Mouse (Mus musculus) stomach, embryonic 15.5 days (tissue): ENCODE results near the gene Atf7ip. TPM values are rescaled to one million over a fixed set of nuclear protein-coding genes. Genes with fewer than 3 reads are reported as not detected.
A peak's percentile ranks its signal among the peaks of the same experiment; 100 is the strongest.

Source experiments
- ATAC-seq: fragments of 200-750 bp; cut with Nextera tagmentation; 2 replicates; pipeline ENCODE4 v1.8.0; 2017; ENCODE audit warnings: low read depth, moderate number of reproducible peaks, moderate TSS enrichment; ENCODE audit not compliant: insufficient read depth, low FRiP score
- H3K27ac ChIP-seq: fragments of 300-500 bp; sonication (generic); 2 replicates; pipeline ENCODE4 v1.5.1; 2015; ENCODE audit warnings: mild to moderate bottlenecking, inconsistent platforms
- H3K27me3 ChIP-seq: fragments of 300-500 bp; sonication (generic); replicated peaks from 2 replicates; pipeline ENCODE4 v1.6.1; 2015; ENCODE audit warnings: inconsistent platforms
- H3K36me3 ChIP-seq: fragments of 300-500 bp; sonication (generic); 2 replicates; pipeline ENCODE4 v1.6.1; 2015; ENCODE audit warnings: inconsistent platforms
- H3K4me1 ChIP-seq: fragments of 300-500 bp; sonication (generic); 2 replicates; pipeline ENCODE4 v1.6.1; 2015; ENCODE audit warnings: inconsistent platforms
- H3K4me2 ChIP-seq: fragments of 300-500 bp; sonication (generic); 2 replicates; pipeline ENCODE4 v1.6.1; 2015; ENCODE audit warnings: mild to moderate bottlenecking, inconsistent platforms
- H3K4me3 ChIP-seq: fragments of 300-500 bp; sonication (generic); replicated peaks from 2 replicates; pipeline ENCODE4 v1.5.1; 2015; ENCODE audit warnings: inconsistent platforms
- H3K9ac ChIP-seq: fragments of 300-500 bp; sonication (generic); 2 replicates; pipeline ENCODE4 v1.6.1; 2015; ENCODE audit warnings: inconsistent platforms
- H3K9me3 ChIP-seq: fragments of 300-500 bp; sonication (generic); 2 replicates; pipeline ENCODE4 v1.6.1; 2016; ENCODE audit warnings: inconsistent platforms
- WGBS: fragments of 180-500 bp; shearing (Covaris S2); methylation state at CpG from one replicate; pipeline ENCODE4 v1.1.7; 2015; 5-methylcytosine and 5-hydroxymethylcytosine counted together
- polyA plus RNA-seq: library from polyadenylated mRNA; unstranded; fragments of >200 nt; fragmentation: Nextera tagmentation; extraction: Ambion mirVana; gene quantifications from 2 replicates; pipeline ENCODE4 v1.2.1, GENCODE M21; 2015

Atf7ip gene
- polyA plus RNA-seq, 1 experiment from 2014 or later, result 38.1 TPM

- Histone ChIP-seq H3K9me3 (no peaks in the 10 kb centered on the region), H3K4me1 (no peaks in the 10 kb centered on the region), H3K9ac (no peak overlapping the region), H3K27ac (no peak overlapping the region), H3K4me3 (no peak overlapping the region), H3K36me3 (no peaks in the 10 kb centered on the region), H3K27me3 (no peaks in the 10 kb centered on the region), H3K4me2 (no peak overlapping the region)
- 78% methylated on average over 7 of the region's 7 CpGs for WGBS
- no peak for ATAC-seq
Observed at GRCm38 (mm10) chr6:136510945-136511344, 5.0 kb downstream of the Atf7ip start.

DNA sequence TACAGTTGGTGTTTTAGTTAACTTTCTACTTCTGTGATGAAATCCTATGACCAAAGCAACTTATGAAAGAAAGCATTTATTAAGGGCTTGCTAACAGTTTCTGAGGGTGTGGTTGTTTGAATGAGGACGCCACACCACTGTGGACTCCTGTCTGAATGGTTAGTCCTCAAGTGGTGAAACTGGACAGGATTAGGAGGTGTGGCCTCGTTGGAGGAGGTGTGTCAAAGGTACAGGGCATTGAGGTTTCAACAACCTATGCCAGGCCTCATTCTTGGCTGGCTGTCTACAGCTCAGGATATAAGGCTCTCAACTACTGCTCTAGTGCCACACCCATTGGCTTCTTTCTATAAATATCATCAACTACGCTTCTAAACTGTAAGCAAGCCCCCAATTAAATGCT, 6.4 kb downstream of the Atf7ip start:
- Histone ChIP-seq H3K9ac (no peak overlapping the region), H3K4me2 (no peak overlapping the region), H3K9me3 (no peaks in the 10 kb centered on the region), H3K4me1 (no peaks in the 10 kb centered on the region), H3K27ac (no peak overlapping the region), H3K36me3 (no peaks in the 10 kb centered on the region), H3K4me3 (no peak overlapping the region), H3K27me3 (no peaks in the 10 kb centered on the region)
- no peak for ATAC-seq
- WGBS, result 71% methylated on average over 3 of the region's 3 CpGs

GRCm38 (mm10) chr6:136516626-136517025, 10.7 kb downstream of the Atf7ip start:
- H3K4me1 ChIP-seq, result peaks cover under 1% of the 10 kb centered on the region; the same call in 1 of the 2 replicates
- H3K9ac ChIP-seq, result no peak overlapping the region
- WGBS, result 89% methylated on average over 6 of the region's 6 CpGs
- H3K36me3 ChIP-seq, result no peaks in the 10 kb centered on the region
- H3K27ac ChIP-seq, result no peak overlapping the region
- no peaks in the 10 kb centered on the region for H3K9me3 ChIP-seq
- ATAC-seq, result no peak
- H3K4me3 ChIP-seq, result no peak overlapping the region
- no peak overlapping the region for H3K4me2 ChIP-seq
- H3K27me3 ChIP-seq, result no peaks in the 10 kb centered on the region

DNA sequence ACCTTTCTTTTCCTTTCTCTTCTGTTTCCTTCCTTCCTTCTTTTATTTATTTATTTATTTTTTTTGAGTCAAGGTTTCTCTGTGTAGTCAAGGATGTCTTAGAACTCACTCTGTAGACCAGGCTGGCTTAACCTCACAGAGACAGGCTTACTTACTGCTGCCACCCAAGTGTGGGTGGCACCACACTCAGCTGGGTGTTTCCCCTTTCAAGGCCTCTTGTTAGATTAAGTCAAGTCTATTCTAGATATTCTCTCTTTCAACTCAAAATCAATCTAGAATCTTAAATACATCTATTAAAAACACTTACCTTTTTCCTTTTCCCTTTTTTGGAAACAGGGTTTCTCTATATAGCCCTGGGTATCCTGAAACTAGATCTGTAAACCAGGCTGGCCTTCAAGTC, 11.3 kb downstream of the Atf7ip start:
- no peak for ATAC-seq
- Histone ChIP-seq H3K9ac (no peak overlapping the region), H3K36me3 (peaks cover 2% of the 10 kb centered on the region; the same call in 1 of the 2 replicates), H3K27me3 (no peaks in the 10 kb centered on the region), H3K9me3 (no peaks in the 10 kb centered on the region), H3K27ac (no peak overlapping the region), H3K4me1 (peaks cover 3% of the 10 kb centered on the region; the same call in 1 of the 2 replicates), H3K4me3 (no peak overlapping the region), H3K4me2 (no peak overlapping the region)

GRCm38 (mm10) chr6:136518537-136519246, 12.7 kb downstream of the Atf7ip start:
- no peak overlapping the region for H3K9ac ChIP-seq
- no peaks in the 10 kb centered on the region for H3K9me3 ChIP-seq
- H3K36me3 ChIP-seq, result peaks cover 12% of the 10 kb centered on the region; the same call in 1 of the 2 replicates
- H3K27me3 ChIP-seq, result no peaks in the 10 kb centered on the region
- peak; percentile 98 for ATAC-seq
- H3K4me2 ChIP-seq, result peak overlapping the region; percentile 39
- peaks cover 3% of the 10 kb centered on the region; the same call in 1 of the 2 replicates for H3K4me1 ChIP-seq
- H3K27ac ChIP-seq, result peak overlapping the region; percentile 98
- under 1% methylated on average over 59 of the region's 59 CpGs for WGBS
- peak overlapping the region; percentile 59 for H3K4me3 ChIP-seq

GRCm38 (mm10) chr6:136519254-136519653, 13.3 kb downstream of the Atf7ip start:
- WGBS, result 2% methylated on average over 17 of the region's 17 CpGs
- H3K9me3 ChIP-seq, result no peaks in the 10 kb centered on the region

DNA sequence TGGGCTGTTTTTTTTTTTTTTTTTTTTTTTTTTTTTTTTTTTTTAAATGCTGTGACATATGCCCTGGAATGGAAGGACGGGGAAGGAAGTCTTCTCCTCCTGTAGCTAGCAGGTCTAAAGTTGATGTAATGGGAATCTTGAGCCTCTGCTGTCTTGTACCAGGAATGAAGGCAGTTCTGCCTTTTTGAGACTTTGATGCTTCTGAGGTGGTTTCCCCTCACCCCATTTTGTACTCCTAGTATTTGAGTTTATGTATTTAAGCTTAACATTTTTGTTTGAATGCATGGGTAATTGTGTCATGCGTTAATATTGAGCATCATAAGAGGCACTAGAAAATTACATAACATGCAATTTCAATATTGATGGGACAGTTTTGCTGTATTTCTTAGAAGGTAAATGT, 14.4 kb downstream of the Atf7ip start:
- no peak overlapping the region for H3K27ac ChIP-seq
- H3K4me3 ChIP-seq, result no peak overlapping the region
- ATAC-seq, result no peak
- no peaks in the 10 kb centered on the region for H3K9me3 ChIP-seq
- H3K9ac ChIP-seq, result no peak overlapping the region
- peaks cover 3% of the 10 kb centered on the region; the same call in 1 of the 2 replicates for H3K4me1 ChIP-seq
- H3K4me2 ChIP-seq, result peak overlapping the region; percentile 34
- H3K36me3 ChIP-seq, result peaks cover 15% of the 10 kb centered on the region; the same call in 1 of the 2 replicates
- no peaks in the 10 kb centered on the region for H3K27me3 ChIP-seq
- WGBS, result 76% methylated on average over 2 of the region's 2 CpGs

More at GRCm38 (mm10) chr6:136519254-136519653, 13.3 kb downstream of the Atf7ip start:
- Histone ChIP-seq H3K4me2 (peak overlapping the region; percentile 39; the same call in 1 of the 2 replicates), H3K27me3 (no peaks in the 10 kb centered on the region), H3K4me3 (peak overlapping the region; percentile 59), H3K27ac (peak overlapping the region; percentile 98), H3K36me3 (peaks cover 12% of the 10 kb centered on the region; the same call in 1 of the 2 replicates), H3K4me1 (peaks cover 3% of the 10 kb centered on the region; the same call in 1 of the 2 replicates), H3K9ac (no peak overlapping the region)
- no peak for ATAC-seq

DNA sequence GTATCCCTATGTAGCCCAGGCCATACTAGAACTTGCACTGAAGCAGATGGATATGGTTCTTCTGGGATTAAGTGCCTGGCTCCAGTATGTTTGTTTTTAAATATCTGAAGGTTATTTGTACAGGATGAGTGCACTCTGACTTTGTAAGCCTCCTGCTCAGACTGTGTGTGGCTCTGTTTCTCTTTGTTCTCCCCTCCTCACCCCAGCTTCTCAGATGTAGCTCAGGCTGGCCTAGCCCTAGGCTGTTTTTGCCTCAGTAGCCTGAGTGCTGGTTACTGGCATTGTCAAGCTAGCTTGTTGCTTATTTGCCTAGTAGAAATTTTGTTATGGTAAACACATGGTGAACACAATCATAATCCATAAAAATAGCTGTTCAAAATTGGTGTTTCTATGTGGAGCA, 15.7 kb downstream of the Atf7ip start:
- H3K27me3 ChIP-seq, result no peaks in the 10 kb centered on the region
- no peak overlapping the region for H3K4me2 ChIP-seq
- H3K9me3 ChIP-seq, result no peaks in the 10 kb centered on the region
- H3K9ac ChIP-seq, result no peak overlapping the region
- peaks cover 21% of the 10 kb centered on the region; the same call in 1 of the 2 replicates for H3K36me3 ChIP-seq
- H3K4me3 ChIP-seq, result no peak overlapping the region
- H3K27ac ChIP-seq, result no peak overlapping the region
- peaks cover 3% of the 10 kb centered on the region; the same call in 1 of the 2 replicates for H3K4me1 ChIP-seq
- no peak for ATAC-seq

DNA sequence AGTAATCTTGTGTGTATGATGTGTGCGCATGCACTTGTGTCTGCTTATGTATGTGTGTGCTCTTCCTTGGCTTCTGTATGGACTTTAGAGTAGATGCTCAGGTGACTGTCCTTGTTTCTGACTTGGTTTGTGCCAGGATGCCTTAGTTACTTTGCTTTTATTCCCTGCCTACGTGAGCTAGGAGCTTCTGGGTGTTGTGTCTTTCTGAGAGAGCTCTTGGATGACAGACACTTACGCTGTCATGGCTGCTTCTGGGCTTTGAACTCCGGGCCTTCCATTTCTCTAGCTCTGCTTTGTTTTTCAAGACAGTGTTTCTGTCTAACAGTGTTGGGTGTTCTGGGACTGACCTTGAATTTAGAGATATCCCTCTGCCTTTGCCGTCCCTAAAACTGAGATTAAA, 16.7 kb downstream of the Atf7ip start:
- H3K9me3 ChIP-seq, result no peaks in the 10 kb centered on the region
- 91% methylated on average over 5 of the region's 5 CpGs for WGBS

DNA sequence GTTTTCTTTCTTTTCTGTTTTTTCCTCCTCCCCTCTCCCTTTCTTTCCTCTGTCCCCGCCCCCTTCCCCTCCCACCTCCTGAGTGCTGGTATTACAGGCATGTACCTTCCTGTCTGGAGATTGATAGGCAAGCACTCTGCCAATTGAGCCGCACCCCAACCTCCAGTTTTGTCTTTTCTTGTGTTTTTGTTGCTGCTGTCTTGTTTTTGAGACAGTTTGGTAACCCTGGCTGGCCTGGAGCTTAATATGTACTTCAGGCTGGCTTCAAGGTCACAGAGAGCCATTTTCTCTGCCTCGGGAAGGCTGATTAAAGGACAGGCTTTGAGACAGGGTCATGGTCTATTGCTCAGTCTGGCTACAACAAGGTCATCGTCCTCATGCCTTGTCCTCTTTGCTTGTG, 18.8 kb downstream of the Atf7ip start:
- Histone ChIP-seq H3K27ac (no peak overlapping the region), H3K4me1 (peaks cover 3% of the 10 kb centered on the region; the same call in 1 of the 2 replicates), H3K4me2 (no peak overlapping the region), H3K4me3 (no peak overlapping the region), H3K9ac (no peak overlapping the region), H3K9me3 (no peaks in the 10 kb centered on the region), H3K27me3 (no peaks in the 10 kb centered on the region), H3K36me3 (peaks cover 21% of the 10 kb centered on the region; the same call in 1 of the 2 replicates)
- 79% methylated on average over 4 of the region's 4 CpGs for WGBS
- ATAC-seq, result no peak

More for the DNA sequence above, 16.7 kb downstream of the Atf7ip start:
- Histone ChIP-seq H3K27me3 (no peaks in the 10 kb centered on the region), H3K4me3 (no peak overlapping the region), H3K4me2 (no peak overlapping the region), H3K36me3 (peaks cover 21% of the 10 kb centered on the region; the same call in 1 of the 2 replicates), H3K9ac (no peak overlapping the region), H3K4me1 (peaks cover 3% of the 10 kb centered on the region; the same call in 1 of the 2 replicates), H3K27ac (no peak overlapping the region)
- no peak for ATAC-seq

- H3K27ac ChIP-seq, result no peak overlapping the region
- 91% methylated on average over 4 of the region's 4 CpGs for WGBS
- H3K36me3 ChIP-seq, result peaks cover 21% of the 10 kb centered on the region; the same call in 1 of the 2 replicates
- H3K9ac ChIP-seq, result no peak overlapping the region
- H3K4me3 ChIP-seq, result no peak overlapping the region
- ATAC-seq, result peak; percentile 47; the same call in 1 of the 2 replicates
- H3K4me2 ChIP-seq, result no peak overlapping the region
- no peaks in the 10 kb centered on the region for H3K9me3 ChIP-seq
- peaks cover 3% of the 10 kb centered on the region; the same call in 1 of the 2 replicates for H3K4me1 ChIP-seq
- H3K27me3 ChIP-seq, result no peaks in the 10 kb centered on the region
Observed at GRCm38 (mm10) chr6:136525567-136525966, 19.6 kb downstream of the Atf7ip start.

DNA sequence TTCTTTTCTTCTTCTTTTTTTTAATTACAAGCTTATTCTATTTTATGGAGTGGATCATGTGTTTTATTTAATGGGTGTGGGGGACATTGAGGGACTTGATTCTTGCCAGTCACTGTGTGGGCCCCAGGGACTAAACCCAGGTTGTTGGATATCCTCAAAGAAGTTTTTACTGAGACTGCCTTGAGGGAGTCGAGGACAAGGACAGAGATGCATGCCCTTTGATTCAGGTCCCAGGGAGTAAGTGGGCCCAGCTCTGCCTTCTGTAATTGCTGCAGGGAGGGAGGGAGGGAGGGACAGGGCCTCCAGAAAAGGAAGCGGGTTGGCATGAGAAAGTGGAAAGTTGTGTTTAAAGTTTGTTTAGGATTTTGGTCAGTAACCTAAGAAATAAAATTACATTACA, 23.2 kb downstream of the Atf7ip start:
- H3K9me3 ChIP-seq, result no peaks in the 10 kb centered on the region
- ATAC-seq, result no peak
- peaks cover 9% of the 10 kb centered on the region; the same call in 1 of the 2 replicates for H3K36me3 ChIP-seq
- no peak overlapping the region for H3K4me2 ChIP-seq
- H3K4me1 ChIP-seq, result peaks cover 11% of the 10 kb centered on the region; the same call in 1 of the 2 replicates
- no peak overlapping the region for H3K27ac ChIP-seq
- no peak overlapping the region for H3K4me3 ChIP-seq
- WGBS, result 57% methylated on average over 2 of the region's 2 CpGs
- no peaks in the 10 kb centered on the region for H3K27me3 ChIP-seq
- H3K9ac ChIP-seq, result no peak overlapping the region
